Mouse (Mus musculus) right cerebral cortex, adult 18-20 months (tissue): ENCODE measurements at regions not wholly inside any gene's neighbourhood (a gene's known extent, or its start where the extent isn't known, plus 50 kb on each side); places are given as distances from the start of the nearest gene placed in this dataset.
A peak's percentile ranks its signal among the peaks of the same experiment; 100 is the strongest.

Experiments
- DNase-seq: peaks from one replicate; pipeline ENCODE4 v3.0.0; 2022; ENCODE audit warnings: mixed read lengths

DNA sequence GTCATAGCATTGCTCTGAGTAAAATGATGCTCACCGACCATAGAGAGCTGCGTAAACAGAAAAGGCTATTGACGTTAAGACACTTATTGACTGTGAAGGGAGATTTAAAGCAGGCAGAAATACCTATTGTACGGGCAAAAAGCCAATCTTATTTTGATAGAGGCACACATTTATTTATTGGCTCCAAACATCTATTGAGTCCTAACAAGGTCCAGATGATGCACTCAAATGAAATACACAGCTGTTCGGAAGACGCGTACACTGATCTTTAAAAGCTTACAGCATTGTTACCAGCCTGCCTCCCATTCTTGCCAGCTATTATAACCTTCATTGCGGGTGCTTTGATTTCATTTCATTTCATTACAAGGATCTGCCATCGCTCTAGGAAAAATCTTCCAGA, 102.0 kb upstream of the Map1b start:
- no peak for DNase-seq

- DNase-seq = no peak
Observed at GRCm38 (mm10) chr13:99617457-99617856, 101.1 kb upstream of the Map1b start.

DNA sequence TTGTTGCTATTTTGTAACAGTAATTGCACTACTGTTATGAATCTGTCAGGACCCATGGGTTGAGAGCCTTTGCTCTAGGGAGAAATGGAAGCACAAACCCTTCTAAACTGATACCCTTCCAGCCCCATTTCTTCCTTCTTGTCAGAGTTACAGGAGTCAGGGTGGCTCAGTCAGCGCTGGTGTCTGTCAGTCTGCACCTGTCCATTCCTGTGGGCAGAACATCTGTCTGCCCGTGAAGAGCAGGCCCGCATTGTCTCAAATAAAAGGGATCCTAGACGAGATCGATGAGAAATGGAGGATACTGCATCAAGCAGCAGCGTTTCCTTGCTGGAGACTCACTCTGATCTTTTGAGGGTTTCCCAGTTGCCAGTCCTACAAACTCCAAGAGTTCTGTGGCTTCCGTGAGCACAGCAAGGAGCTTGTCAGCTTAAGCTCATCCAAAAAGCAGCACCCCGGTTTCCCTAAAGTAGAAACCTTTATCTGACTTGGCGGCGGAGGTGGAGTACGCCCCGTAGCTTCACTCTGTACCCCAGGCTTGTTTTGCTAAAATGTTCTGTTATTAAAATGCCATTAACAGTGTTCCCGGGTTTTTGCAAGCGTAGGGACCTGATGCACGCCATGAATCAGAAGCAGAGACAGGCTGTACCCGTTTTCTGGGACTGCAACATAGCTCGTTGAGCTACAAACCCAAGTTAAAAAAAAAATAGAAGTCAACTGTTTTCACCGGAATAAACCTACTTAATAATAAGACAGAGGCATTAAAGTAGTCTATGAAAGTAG, 95.6 kb upstream of the Map1b start:
- DNase-seq = peak; percentile 27

DNA sequence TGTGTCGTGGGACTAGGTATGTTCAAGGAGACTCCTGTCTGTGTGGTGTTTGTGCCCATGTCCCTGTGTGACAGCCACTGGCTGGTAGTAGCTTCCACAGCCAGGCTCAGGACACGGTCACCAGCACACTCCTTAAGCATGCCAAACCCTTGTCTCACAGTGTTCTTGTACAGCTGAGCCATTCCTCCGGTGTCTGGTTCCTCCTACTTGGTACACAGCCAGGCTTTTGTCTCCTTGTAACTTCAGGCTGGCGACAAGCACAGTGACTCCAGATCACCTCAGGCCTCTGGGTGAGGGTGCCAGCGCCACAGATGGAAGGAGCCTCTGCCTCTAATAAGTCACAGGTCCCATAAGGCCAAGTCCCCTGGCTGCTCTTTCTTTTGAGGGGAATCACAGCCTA, 94.2 kb upstream of the Map1b start:
- DNase-seq = no peak

DNA sequence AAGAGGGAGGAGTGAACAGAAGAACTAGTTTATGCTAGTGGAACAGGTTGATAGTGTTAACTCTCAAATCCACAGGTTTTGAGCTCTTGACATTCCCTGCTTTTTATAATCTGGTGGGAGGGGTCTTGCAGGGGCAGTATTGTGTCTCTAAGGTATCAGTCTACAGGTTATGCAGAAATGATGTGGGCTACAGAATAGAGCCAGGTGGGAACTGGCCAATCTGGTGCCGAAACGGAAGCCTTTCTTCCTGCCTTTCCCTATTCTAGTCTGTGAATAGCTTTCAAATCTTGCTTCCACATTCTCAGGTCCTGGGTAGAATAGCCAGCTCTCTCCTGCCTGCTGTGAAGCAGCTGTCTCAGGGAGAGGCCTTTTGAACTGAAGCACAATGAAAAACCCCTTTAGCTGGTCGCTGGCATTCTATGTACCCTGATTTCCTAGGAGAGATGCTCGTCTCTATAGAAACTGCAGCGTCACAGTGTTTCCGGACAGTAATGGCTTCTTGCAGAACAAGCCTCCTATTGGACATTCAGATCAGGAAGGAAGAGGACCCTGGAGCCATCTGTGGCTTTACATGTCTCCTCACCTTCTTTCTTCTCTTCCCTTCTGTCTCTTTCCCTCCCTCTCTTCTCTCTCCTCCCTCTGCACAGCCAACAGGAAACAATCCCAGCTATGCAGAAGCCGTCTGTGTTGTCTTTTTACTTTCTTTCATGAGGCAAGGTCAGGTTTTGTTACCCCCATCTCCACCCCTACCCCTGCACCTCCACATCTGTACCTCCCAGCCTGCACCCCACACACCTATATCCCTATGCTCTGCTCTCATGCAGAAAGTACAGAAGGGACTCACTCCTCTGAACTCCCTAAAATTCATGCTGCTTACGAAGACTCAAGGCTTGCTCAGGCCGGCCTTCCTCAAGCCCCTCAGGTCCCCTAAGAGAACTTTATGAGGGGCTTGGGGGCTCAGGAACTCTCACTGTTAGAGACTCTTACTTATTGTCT, 93.1 kb upstream of the Map1b start:
- DNase-seq = no peak

GRCm38 (mm10) chr13:99608591-99608990, 92.3 kb upstream of the Map1b start:
- DNase-seq = no peak

DNA sequence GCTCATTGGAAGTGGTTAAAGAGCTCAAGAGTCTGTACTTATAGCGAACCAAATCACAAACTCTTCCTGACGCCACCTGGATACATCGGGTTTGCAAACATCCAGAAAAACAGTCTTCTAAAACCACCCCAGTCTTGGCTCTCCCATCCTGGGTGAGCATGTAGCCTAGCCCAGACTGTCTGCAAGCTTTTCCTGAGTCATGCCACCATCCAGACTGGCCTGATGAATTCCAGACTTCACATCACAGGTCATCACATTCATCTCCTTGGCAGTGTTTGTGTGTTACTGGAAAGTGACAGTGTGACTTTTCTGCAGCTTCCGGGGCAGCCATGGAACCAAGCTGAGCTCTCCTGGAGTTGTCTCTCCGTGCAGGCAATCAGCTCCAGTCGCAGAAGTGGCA, 90.9 kb upstream of the Map1b start:
- DNase-seq = no peak

DNA sequence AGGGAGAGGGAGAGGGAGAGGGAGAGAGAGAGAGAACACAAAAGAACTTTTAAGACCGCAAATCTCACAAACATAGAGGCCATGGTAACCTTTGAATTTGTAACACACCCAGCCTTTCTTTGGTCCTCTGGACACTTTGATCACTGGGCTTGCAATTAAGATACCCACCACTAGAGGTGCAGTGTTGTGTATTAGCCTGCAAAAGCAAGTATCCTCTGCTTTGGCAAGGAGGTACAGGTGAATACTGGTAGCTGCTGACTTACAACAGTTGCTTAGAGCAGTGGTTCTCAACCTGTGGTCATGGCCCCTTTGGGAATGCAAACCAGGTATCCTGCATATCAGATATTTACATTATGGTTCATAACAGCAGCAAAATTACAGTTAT, 90.3 kb upstream of the Map1b start:
- no peak for DNase-seq

- no peak for DNase-seq
Observed at GRCm38 (mm10) chr13:99605866-99606605, 89.7 kb upstream of the Map1b start.

GRCm38 (mm10) chr13:99597891-99598290, 81.6 kb upstream of the Map1b start:
- DNase-seq = no peak

GRCm38 (mm10) chr13:99593846-99594813, 77.8 kb upstream of the Map1b start:
- DNase-seq = no peak

- DNase-seq = no peak
Observed at GRCm38 (mm10) chr13:99593243-99593635, 76.9 kb upstream of the Map1b start.

- peak; percentile 72 for DNase-seq
Observed at GRCm38 (mm10) chr13:99592596-99593242, 76.4 kb upstream of the Map1b start.

- DNase-seq = no peak
Observed at GRCm38 (mm10) chr13:99588646-99589045, 72.3 kb upstream of the Map1b start.

DNA sequence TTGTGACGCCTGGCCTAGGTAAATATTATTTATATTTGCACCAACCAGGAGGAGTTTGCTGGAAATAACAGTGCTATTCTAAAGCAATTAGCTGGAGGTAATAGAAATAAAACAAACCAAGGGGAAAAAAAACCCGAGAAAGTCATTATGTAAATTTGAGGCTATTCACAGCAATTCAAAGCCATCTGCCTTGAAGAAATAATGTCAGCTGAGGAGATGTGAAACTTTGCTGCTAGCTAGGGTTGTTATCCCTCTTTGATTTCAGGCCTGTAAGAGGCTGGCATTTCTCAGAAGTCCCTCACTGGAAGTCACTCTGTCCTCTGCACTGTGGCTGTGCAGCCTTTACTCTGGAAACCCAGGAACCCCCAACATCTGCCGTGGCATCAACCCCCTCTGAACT, 67.5 kb upstream of the Map1b start:
- DNase-seq = no peak

GRCm38 (mm10) chr13:99580296-99580695, 64.0 kb upstream of the Map1b start:
- no peak for DNase-seq

DNA sequence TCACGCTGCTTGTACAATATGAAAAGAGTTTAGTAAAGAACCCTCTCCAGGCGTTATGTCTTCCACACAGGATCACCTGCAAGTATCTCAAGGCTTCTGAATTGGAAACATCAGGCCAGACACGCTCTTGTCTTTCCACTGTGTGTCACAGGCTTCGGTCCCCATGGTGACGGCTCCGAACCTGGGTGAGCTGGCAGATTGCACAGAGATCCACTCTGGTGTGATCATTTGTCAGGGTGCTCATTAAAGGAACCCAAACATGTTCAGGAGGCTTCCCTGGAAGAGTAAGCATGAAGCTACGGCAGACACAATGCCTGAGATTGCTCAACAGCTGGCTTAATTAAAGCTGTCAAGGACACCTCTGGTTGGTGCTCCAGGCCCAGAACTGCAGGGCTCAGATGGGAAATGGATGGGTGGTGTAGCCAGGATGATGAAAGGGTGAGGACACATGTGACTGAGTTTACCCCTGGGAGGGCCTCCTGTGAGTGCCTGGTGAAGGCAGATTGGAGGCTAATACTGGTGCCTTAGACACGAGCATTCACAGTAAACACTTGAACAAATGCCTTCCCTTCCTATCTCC, 63.3 kb upstream of the Map1b start:
- DNase-seq = peak; percentile 40

DNA sequence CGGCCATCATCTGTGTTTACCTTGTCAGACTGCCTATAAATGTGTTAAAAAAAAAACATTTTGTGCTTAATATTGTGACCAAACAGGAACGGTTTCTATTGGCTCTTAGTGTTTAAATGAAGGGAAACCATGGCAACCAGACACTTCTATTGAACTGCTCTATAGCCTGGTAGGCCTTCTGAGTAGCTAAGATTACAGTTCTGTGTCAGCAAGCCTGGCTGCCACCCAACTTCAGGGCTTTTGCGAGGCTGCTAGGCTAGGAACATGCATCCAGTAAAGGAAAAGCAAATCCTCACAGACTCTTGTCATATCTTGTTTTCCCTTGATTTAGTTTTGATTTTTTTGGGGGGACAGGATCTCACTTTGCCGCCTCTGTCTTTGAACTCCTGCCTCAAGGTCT, 61.3 kb upstream of the Map1b start:
- peak; percentile 50 for DNase-seq

GRCm38 (mm10) chr13:99573021-99573420, 56.7 kb upstream of the Map1b start:
- DNase-seq = no peak

DNA sequence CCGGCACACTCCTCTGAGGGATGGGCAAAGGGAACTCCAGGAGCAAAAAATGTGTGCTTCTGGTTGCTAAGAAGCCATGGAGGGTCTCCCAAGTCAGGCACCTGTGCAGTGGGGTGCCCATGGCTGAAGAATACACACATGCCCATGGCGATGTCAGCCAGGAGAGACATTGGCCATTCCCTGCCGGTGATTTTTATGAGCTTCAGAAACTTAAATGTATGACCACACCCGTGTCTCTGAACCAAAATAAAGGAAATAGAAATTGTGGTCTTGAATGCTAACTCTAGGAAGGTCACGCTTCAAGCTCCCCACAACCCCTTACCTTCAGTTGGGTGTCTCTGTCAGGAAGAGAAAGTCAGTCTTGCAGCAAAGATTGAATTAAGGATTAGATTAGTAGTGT, 56.0 kb upstream of the Map1b start:
- no peak for DNase-seq
